Mouse (Mus musculus): ENCODE results near the gene Txk. TPM values are rescaled to one million over a fixed set of nuclear protein-coding genes. Genes with fewer than 3 reads are reported as not detected.

Gene Txk
- polyA plus RNA-seq, 1 experiment: 0.05 TPM

- DNase-seq: no peak
- H3K4me1 ChIP-seq (ENCODE audit: control insufficient read depth, insufficient read depth, low read length): no peaks in the 10 kb centered on the region
- no peak overlapping the region for H3K27ac ChIP-seq (ENCODE audit: insufficient read depth, low read length)
- WGBS: 85% methylated on average over 5 of the region's 5 CpGs
- H3K27me3 ChIP-seq (ENCODE audit: control insufficient read depth, insufficient read depth, low read length): no peaks in the 10 kb centered on the region
- H3K4me3 ChIP-seq (replicated peaks; ENCODE audit: insufficient read depth, low read depth, low read length): no peak overlapping the region
- TF ChIP-seq POLR2A (IDR thresholded peaks at IDR 0.05; ENCODE audit: borderline replicate concordance, insufficient read depth, low read length) (no peak), CTCF (IDR thresholded peaks at IDR 0.05; ENCODE audit: borderline replicate concordance, insufficient read depth, low read depth, low read length) (no peak)
Observed at GRCm38 (mm10) chr5:72664126-72664525, 88.5 kb downstream of the Txk start.

- no peaks in the 10 kb centered on the region for H3K4me1 ChIP-seq (ENCODE audit: control insufficient read depth, insufficient read depth, low read length)
- no peaks in the 10 kb centered on the region for H3K27me3 ChIP-seq (ENCODE audit: control insufficient read depth, insufficient read depth, low read length)
- TF ChIP-seq CTCF (IDR thresholded peaks at IDR 0.05; ENCODE audit: borderline replicate concordance, insufficient read depth, low read depth, low read length) (no peak), POLR2A (IDR thresholded peaks at IDR 0.05; ENCODE audit: borderline replicate concordance, insufficient read depth, low read length) (no peak)
- 82% methylated on average over 6 of the region's 6 CpGs for WGBS
- H3K27ac ChIP-seq (ENCODE audit: insufficient read depth, low read length): no peak overlapping the region
- H3K4me3 ChIP-seq (replicated peaks; ENCODE audit: insufficient read depth, low read depth, low read length): no peak overlapping the region
- DNase-seq: no peak
Observed at GRCm38 (mm10) chr5:72661051-72661781, 91.4 kb downstream of the Txk start.

- no peak for DNase-seq
- no peak overlapping the region for H3K27ac ChIP-seq (ENCODE audit: insufficient read depth, low read length)
- 92% methylated on average over 13 of the region's 13 CpGs for WGBS
- no peaks in the 10 kb centered on the region for H3K4me1 ChIP-seq (ENCODE audit: control insufficient read depth, insufficient read depth, low read length)
- H3K4me3 ChIP-seq (replicated peaks; ENCODE audit: insufficient read depth, low read depth, low read length): no peak overlapping the region
- H3K27me3 ChIP-seq (ENCODE audit: control insufficient read depth, insufficient read depth, low read length): no peaks in the 10 kb centered on the region
- TF ChIP-seq CTCF (IDR thresholded peaks at IDR 0.05; ENCODE audit: borderline replicate concordance, insufficient read depth, low read depth, low read length): no peak
- no peak for TF ChIP-seq POLR2A (IDR thresholded peaks at IDR 0.05; ENCODE audit: borderline replicate concordance, insufficient read depth, low read length)
Observed at GRCm38 (mm10) chr5:72658375-72658774, 94.2 kb downstream of the Txk start.

GRCm38 (mm10) chr5:72656270-72656791, 96.2 kb downstream of the Txk start:
- TF ChIP-seq CTCF (IDR thresholded peaks at IDR 0.05; ENCODE audit: borderline replicate concordance, insufficient read depth, low read depth, low read length): no peak
- TF ChIP-seq POLR2A (IDR thresholded peaks at IDR 0.05; ENCODE audit: borderline replicate concordance, insufficient read depth, low read length): no peak
- WGBS: 76% methylated on average over 7 of the region's 7 CpGs

GRCm38 (mm10) chr5:72653068-72653674, 99.4 kb downstream of the Txk start:
- Histone ChIP-seq H3K27ac (ENCODE audit: insufficient read depth, low read length) (no peak overlapping the region), H3K27me3 (ENCODE audit: control insufficient read depth, insufficient read depth, low read length) (no peaks in the 10 kb centered on the region), H3K4me3 (replicated peaks; ENCODE audit: insufficient read depth, low read depth, low read length) (no peak overlapping the region), H3K4me1 (ENCODE audit: control insufficient read depth, insufficient read depth, low read length) (no peaks in the 10 kb centered on the region)
- no peak for DNase-seq
- WGBS: 33% methylated on average over 10 of the region's 10 CpGs
- TF ChIP-seq POLR2A (IDR thresholded peaks at IDR 0.05; ENCODE audit: borderline replicate concordance, insufficient read depth, low read length): no peak
- TF ChIP-seq CTCF (IDR thresholded peaks at IDR 0.05; ENCODE audit: borderline replicate concordance, insufficient read depth, low read depth, low read length): no peak

More at GRCm38 (mm10) chr5:72656270-72656791, 96.2 kb downstream of the Txk start:
- Histone ChIP-seq H3K27me3 (ENCODE audit: control insufficient read depth, insufficient read depth, low read length) (no peaks in the 10 kb centered on the region), H3K27ac (ENCODE audit: insufficient read depth, low read length) (no peak overlapping the region), H3K4me1 (ENCODE audit: control insufficient read depth, insufficient read depth, low read length) (no peaks in the 10 kb centered on the region), H3K4me3 (replicated peaks; ENCODE audit: insufficient read depth, low read depth, low read length) (no peak overlapping the region)
- DNase-seq: no peak

GRCm38 (mm10) chr5:72648987-72649735, 103.4 kb downstream of the Txk start:
- no peak overlapping the region for H3K4me3 ChIP-seq (replicated peaks; ENCODE audit: insufficient read depth, low read depth, low read length)
- TF ChIP-seq CTCF (IDR thresholded peaks at IDR 0.05; ENCODE audit: borderline replicate concordance, insufficient read depth, low read depth, low read length) (no peak), POLR2A (IDR thresholded peaks at IDR 0.05; ENCODE audit: borderline replicate concordance, insufficient read depth, low read length) (no peak)
- 88% methylated on average over 9 of the region's 9 CpGs for WGBS
- no peaks in the 10 kb centered on the region; the same call in 1 of the 2 replicates for H3K27me3 ChIP-seq (ENCODE audit: control insufficient read depth, insufficient read depth, low read length)
- DNase-seq: no peak
- no peak overlapping the region for H3K27ac ChIP-seq (ENCODE audit: insufficient read depth, low read length)
- no peaks in the 10 kb centered on the region for H3K4me1 ChIP-seq (ENCODE audit: control insufficient read depth, insufficient read depth, low read length)

GRCm38 (mm10) chr5:72647958-72648595, 104.5 kb downstream of the Txk start:
- no peaks in the 10 kb centered on the region; the same call in 1 of the 2 replicates for H3K27me3 ChIP-seq (ENCODE audit: control insufficient read depth, insufficient read depth, low read length)
- H3K4me3 ChIP-seq (replicated peaks; ENCODE audit: insufficient read depth, low read depth, low read length): peak overlapping the region; percentile 50
- H3K27ac ChIP-seq (ENCODE audit: insufficient read depth, low read length): no peak overlapping the region
- no peak for DNase-seq
- TF ChIP-seq CTCF (IDR thresholded peaks at IDR 0.05; ENCODE audit: borderline replicate concordance, insufficient read depth, low read depth, low read length) (no peak), POLR2A (IDR thresholded peaks at IDR 0.05; ENCODE audit: borderline replicate concordance, insufficient read depth, low read length) (no peak)
- 4% methylated on average over 18 of the region's 18 CpGs for WGBS
- no peaks in the 10 kb centered on the region for H3K4me1 ChIP-seq (ENCODE audit: control insufficient read depth, insufficient read depth, low read length)

Measured in cerebellum, adult 2 months (tissue).